Mouse (Mus musculus) spleen, adult 2 months (tissue): ENCODE results near the gene Klf13.

ENCODE experiments used
- CTCF ChIP-seq: fragments of 200-500 bp; IDR thresholded peaks from 2 replicates; pipeline ENCODE4 v1.5.1; 2011; ENCODE audit warnings: mild to moderate bottlenecking, inconsistent platforms; ENCODE audit not compliant: insufficient read depth, insufficient read length, insufficient replicate concordance; ENCODE audit errors: extremely low read depth
- POLR2A ChIP-seq: fragments of 200-500 bp; IDR thresholded peaks from 2 replicates; pipeline ENCODE4 v1.6.1; 2011; ENCODE audit warnings: low read depth, low read length, inconsistent platforms

DNA sequence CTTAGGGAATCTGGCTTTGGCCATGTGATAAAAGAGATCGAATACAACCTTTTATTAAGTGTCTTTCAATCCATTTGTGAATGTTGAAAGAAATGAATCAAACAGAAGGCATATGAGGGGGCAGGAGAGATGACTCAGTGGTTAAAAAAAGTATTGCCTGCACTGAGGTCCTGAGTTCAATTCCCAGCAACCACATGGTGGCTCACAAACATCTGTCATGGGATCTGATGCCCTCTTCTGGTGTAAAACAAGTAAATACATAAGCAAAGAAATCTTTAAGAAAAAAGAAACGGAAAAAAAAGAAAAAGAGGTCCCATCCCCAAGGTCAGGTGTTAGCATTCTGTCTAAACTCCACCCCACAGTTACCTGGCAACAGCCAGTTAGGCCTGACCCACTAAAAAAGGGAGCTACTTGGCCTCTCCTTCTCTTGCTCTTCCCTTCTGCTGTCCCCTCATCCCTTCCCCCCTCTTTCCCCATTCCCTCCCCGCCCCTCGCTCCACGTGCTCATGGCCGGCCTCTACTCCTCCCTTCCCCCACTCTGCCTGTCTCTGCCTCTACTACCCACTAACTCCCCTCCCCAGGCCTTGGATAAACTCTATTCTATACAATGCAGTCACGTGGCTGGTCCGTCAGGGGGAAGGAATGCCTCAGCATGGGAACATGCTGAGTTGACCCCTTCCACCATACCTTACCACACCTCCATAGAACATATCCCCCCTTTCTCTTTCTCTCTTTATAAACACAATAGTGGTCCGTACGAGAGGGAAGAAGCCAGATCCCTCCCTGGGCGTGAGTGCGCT is 25.6 kb downstream of the Klf13 start:
- TF ChIP-seq POLR2A (no peak), CTCF (no peak)
